In the genomic region with DNA sequence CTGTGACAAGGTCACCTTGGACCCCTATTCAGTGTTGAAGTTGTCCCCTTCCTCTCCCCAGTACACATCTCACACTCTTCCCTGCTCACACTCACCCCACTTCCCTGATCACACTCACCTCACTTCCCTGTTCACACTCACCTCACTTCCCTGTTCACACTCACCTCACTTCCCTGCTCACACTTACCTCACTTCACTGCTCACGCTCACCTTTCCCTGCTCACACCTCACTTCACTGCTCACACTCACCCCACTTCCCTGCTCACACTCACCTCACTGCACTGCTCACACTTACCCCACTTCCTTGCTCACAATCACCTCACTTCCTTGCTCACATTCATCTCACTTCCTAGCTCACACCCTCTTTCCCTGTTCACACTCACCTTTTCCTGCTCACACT, we compare ENCODE assay signal across 19 mouse cellular contexts. TPM values are rescaled to one million over a fixed set of nuclear protein-coding genes. Genes with fewer than 3 reads are reported as not detected.
A peak's percentile ranks its signal among the peaks of the same experiment; 100 is the strongest.
DNase-seq lines count a peak whose midpoint lies in the region; ATAC-seq and TF ChIP-seq lines count a peak whose summit lies in the region.
"Had no signal": no experiment of that assay in that cellular context is flagged by ENCODE, and none has a peak within 500 bp of the region (broad histone marks: within the 10 kb centered on the region; RNA-seq: fewer than 3 reads in every experiment).

No protein-coding gene starts in this region.

- H3K27me3 ChIP-seq in limb, embryonic 12.5 days: peaks cover 3% of the 10 kb centered on the region; the same call in 1 of the 2 replicates
- H3K27me3 ChIP-seq in limb, embryonic 10.5 days (ENCODE audit: low read depth, poor library complexity, severe bottlenecking): peaks cover 18% of the 10 kb centered on the region
- peaks cover 49% of the 10 kb centered on the region for H3K27me3 ChIP-seq in G1E (ENCODE audit: insufficient read depth, low read length)
- H3K27me3 ChIP-seq in embryonic facial prominence, embryonic 13.5 days: no peaks in the 10 kb centered on the region
- H3K27me3 ChIP-seq in intestine, postnatal 0 days (replicated peaks; ENCODE audit: control insufficient read depth, insufficient read depth, low read length): no peaks in the 10 kb centered on the region
- H3K27me3 ChIP-seq: neural tube, embryonic 15.5 days had no signal

- no peaks in the 10 kb centered on the region for H3K79me2 ChIP-seq in macrophage (ENCODE audit: inconsistent target)

- H3K4me1 ChIP-seq in limb, embryonic 12.5 days (replicated peaks): peaks cover 15% of the 10 kb centered on the region
- peaks cover 21% of the 10 kb centered on the region for H3K4me1 ChIP-seq in limb, embryonic 10.5 days
- H3K4me1 ChIP-seq in G1E (ENCODE audit: insufficient read depth, low read depth, low read length): peaks cover 15% of the 10 kb centered on the region
- peaks cover 30% of the 10 kb centered on the region for H3K4me1 ChIP-seq in embryonic facial prominence, embryonic 13.5 days
- H3K4me1 ChIP-seq in intestine, postnatal 0 days (replicated peaks; ENCODE audit: control insufficient read depth, insufficient read depth, low read length): 0 out of 2 replicates have a peak, but pooled peaks cover 1% of the 10 kb centered on the region

- peak overlapping the region; percentile 78 for H3K27ac ChIP-seq in limb, embryonic 12.5 days
- no peak overlapping the region for H3K27ac ChIP-seq in limb, embryonic 10.5 days
- peak overlapping the region; percentile 66; the same call in 1 of the 2 replicates for H3K27ac ChIP-seq in embryonic facial prominence, embryonic 13.5 days
- peak overlapping the region; percentile 77 for H3K27ac ChIP-seq in macrophage
- H3K27ac ChIP-seq in intestine, postnatal 0 days (ENCODE audit: low read depth, low read length): no peak overlapping the region
- H3K27ac ChIP-seq: forebrain, embryonic 10.5 days; heart, embryonic 15.5 days; hindbrain, embryonic 10.5 days; midbrain, embryonic 15.5 days; neural tube, embryonic 15.5 days had no signal

- no peak for ATAC-seq in limb, embryonic 12.5 days (ENCODE audit: insufficient number of reproducible peaks, insufficient read depth, low FRiP score, low TSS enrichment, low read depth)
- ATAC-seq in G1E (ENCODE audit: extremely low read depth, insufficient number of reproducible peaks, low FRiP score, poor library complexity, severe bottlenecking): no peak
- ATAC-seq in embryonic facial prominence, embryonic 13.5 days (ENCODE audit: insufficient number of reproducible peaks, insufficient read depth, low FRiP score, low TSS enrichment, low read depth): no peak
- no peak for ATAC-seq in intestine, postnatal 0 days
- ATAC-seq: midbrain, embryonic 15.5 days had no signal

- DNase-seq in limb, embryonic 10.5 days (ENCODE audit: low spot score): no peak
- no peak for DNase-seq in G1E (ENCODE audit: low spot score)
- DNase-seq in urinary bladder, postnatal 14 days (ENCODE audit: low spot score): no peak
- DNase-seq: adrenal gland, adult 8-10 months; cerebellum, adult 9-10 months; kidney, adult 8-10 months; liver had no signal

- no peak overlapping the region for H3K4me2 ChIP-seq in limb, embryonic 12.5 days
- H3K4me2 ChIP-seq in embryonic facial prominence, embryonic 13.5 days: peak overlapping the region; percentile 22; the same call in 1 of the 2 replicates
- H3K4me2 ChIP-seq in intestine, postnatal 0 days (replicated peaks; ENCODE audit: low read depth): no peak overlapping the region
- H3K4me2 ChIP-seq: heart, embryonic 15.5 days; midbrain, embryonic 15.5 days; neural tube, embryonic 15.5 days had no signal

- no peak for TF ChIP-seq CTCF in G1E (IDR thresholded peaks at IDR 0.05; ENCODE audit: low read depth, low read length)
- TF ChIP-seq CTCF in intestine, postnatal 0 days (IDR thresholded peaks at IDR 0.05; ENCODE audit: low read depth): no peak

- 89% methylated on average over 1 of the region's 1 CpGs for WGBS in limb, embryonic 12.5 days
- WGBS in limb, embryonic 10.5 days: 87% methylated on average over 1 of the region's 1 CpGs
- whole genome bisulfite sequencing in embryonic facial prominence, embryonic 13.5 days: 92% methylated on average over 1 of the region's 1 CpGs
- 89% methylated on average over 1 of the region's 1 CpGs for WGBS in macrophage (ENCODE audit: missing documents)
- 88% methylated on average over 1 of the region's 1 CpGs for WGBS in intestine, postnatal 0 days

- no peaks in the 10 kb centered on the region for H3K36me3 ChIP-seq in limb, embryonic 12.5 days
- no peaks in the 10 kb centered on the region for H3K36me3 ChIP-seq in limb, embryonic 10.5 days
- H3K36me3 ChIP-seq in G1E (replicated peaks): peaks cover under 1% of the 10 kb centered on the region
- no peaks in the 10 kb centered on the region for H3K36me3 ChIP-seq in embryonic facial prominence, embryonic 13.5 days
- H3K36me3 ChIP-seq in macrophage (ENCODE audit: inconsistent target): no peaks in the 10 kb centered on the region
- H3K36me3 ChIP-seq in intestine, postnatal 0 days (ENCODE audit: control insufficient read depth, insufficient read depth): no peaks in the 10 kb centered on the region
- H3K36me3 ChIP-seq: forebrain, embryonic 10.5 days; heart, embryonic 15.5 days; hindbrain, embryonic 10.5 days; midbrain, embryonic 15.5 days; neural tube, embryonic 15.5 days had no signal

- no peak overlapping the region for H3K4me3 ChIP-seq in limb, embryonic 12.5 days (replicated peaks)
- no peak overlapping the region for H3K4me3 ChIP-seq in limb, embryonic 10.5 days
- H3K4me3 ChIP-seq in G1E (ENCODE audit: low read depth, low read length): peak overlapping the region; percentile 15; the same call in 1 of the 2 replicates
- H3K4me3 ChIP-seq in embryonic facial prominence, embryonic 13.5 days: no peak overlapping the region
- H3K4me3 ChIP-seq in macrophage (ENCODE audit: inconsistent target): peak overlapping the region; percentile 20
- H3K4me3 ChIP-seq in intestine, postnatal 0 days (ENCODE audit: low read depth, low read length): no peak overlapping the region
- H3K4me3 ChIP-seq: forebrain, embryonic 10.5 days; heart, embryonic 15.5 days; hindbrain, embryonic 10.5 days; midbrain, embryonic 15.5 days; neural tube, embryonic 15.5 days had no signal

- H3K9me3 ChIP-seq in limb, embryonic 12.5 days: no peaks in the 10 kb centered on the region
- no peaks in the 10 kb centered on the region for H3K9me3 ChIP-seq in limb, embryonic 10.5 days (replicated peaks)
- H3K9me3 ChIP-seq in G1E (replicated peaks): peaks cover 3% of the 10 kb centered on the region; the same call in 1 of the 2 replicates
- no peaks in the 10 kb centered on the region for H3K9me3 ChIP-seq in embryonic facial prominence, embryonic 13.5 days
- no peaks in the 10 kb centered on the region for H3K9me3 ChIP-seq in intestine, postnatal 0 days (ENCODE audit: control insufficient read depth)
- H3K9me3 ChIP-seq: forebrain, embryonic 10.5 days; heart, embryonic 15.5 days; hindbrain, embryonic 10.5 days; midbrain, embryonic 15.5 days; neural tube, embryonic 15.5 days had no signal

- H3K9ac ChIP-seq in limb, embryonic 12.5 days (replicated peaks): no peak overlapping the region
- H3K9ac ChIP-seq in embryonic facial prominence, embryonic 13.5 days: no peak overlapping the region; the same call in 1 of the 2 replicates
- no peak overlapping the region for H3K9ac ChIP-seq in intestine, postnatal 0 days (ENCODE audit: low read depth, low read length)
- H3K9ac ChIP-seq: heart, embryonic 15.5 days; midbrain, embryonic 15.5 days; neural tube, embryonic 15.5 days had no signal

RNA-seq across cellular contexts. Expression of a gene that starts 0.5 kb away (rescaled TPM):
- polyA plus RNA-seq in limb, embryonic 12.5 days (2016; fragmentation: Nextera tagmentation; extraction: Ambion mirVana): 4.6 and 7.2 TPM in 2 replicates
- polyA plus RNA-seq in limb, embryonic 10.5 days (2016; fragmentation: Nextera tagmentation; extraction: Ambion mirVana): 15.2 and 16.3 TPM in 2 replicates
- total RNA-seq in G1E (2014; fragmentation: Nextera tagmentation) (not detected in 2 replicates), G1E (2017) (not detected in 2 replicates)
- polyA plus RNA-seq in G1E (2012) (not detected in 2 replicates), macrophage (2018) (26.0 to 63.7 TPM (median 28.8 TPM) in 3 replicates)
- polyA plus RNA-seq in embryonic facial prominence, embryonic 13.5 days (2015; fragmentation: Nextera tagmentation; extraction: Ambion mirVana): 27.1 and 32.3 TPM in 2 replicates
- total RNA-seq in macrophage (2018; cell fraction: chromatin; rRNA removed): 10 to 100 TPM in 5 of 26 experiments, 1 to 10 TPM in 19, not detected in 2; 1.0 to 16.7 (median 4.0) TPM
- total RNA-seq in macrophage (2018; cell fraction: cytosol; rRNA removed): 10 to 100 TPM in 19 of 26 experiments, 1 to 10 TPM in 7; 5.6 to 78.3 (median 25.1) TPM
- total RNA-seq in macrophage (2018; cell fraction: nucleus; rRNA removed): 10 to 100 TPM in 12 of 26 experiments, 1 to 10 TPM in 14; 1.7 to 44.5 (median 8.1) TPM
- 1.2 and 1.6 TPM in 2 replicates for polyA plus RNA-seq in intestine, postnatal 0 days (2015; fragmentation: Nextera tagmentation; extraction: Ambion mirVana)
- total RNA-seq: common myeloid progenitor, adult 5-6 weeks; granulocyte monocyte progenitor cell, adult 5-6 weeks; megakaryocyte-erythroid progenitor cell, adult 5-6 weeks had no signal

RNA-seq across cellular contexts. Expression of a gene that starts 4.3 kb away (rescaled TPM):
- 14.8 and 17.8 TPM in 2 replicates for polyA plus RNA-seq in limb, embryonic 12.5 days (2016; fragmentation: Nextera tagmentation; extraction: Ambion mirVana)
- 14.0 and 15.9 TPM in 2 replicates for polyA plus RNA-seq in limb, embryonic 10.5 days (2016; fragmentation: Nextera tagmentation; extraction: Ambion mirVana)
- total RNA-seq in G1E (2014; fragmentation: Nextera tagmentation): 16.6 and 37.5 TPM in 2 replicates
- total RNA-seq in G1E (2017): 13.1 and 18.4 TPM in 2 replicates
- 21.0 and 24.2 TPM in 2 replicates for polyA plus RNA-seq in G1E (2012)
- polyA plus RNA-seq in embryonic facial prominence, embryonic 13.5 days (2015; fragmentation: Nextera tagmentation; extraction: Ambion mirVana): 17.9 and 18.3 TPM in 2 replicates
- 10 to 100 TPM in 18 of 26 experiments, 1 to 10 TPM in 8; 2.2 to 46.3 (median 16.5) TPM for total RNA-seq in macrophage (2018; cell fraction: chromatin; rRNA removed)
- 100 to 1,000 TPM in 2 of 26 experiments, 10 to 100 TPM in 24; 59.8 to 110 (median 79.5) TPM for total RNA-seq in macrophage (2018; cell fraction: cytosol; rRNA removed)
- total RNA-seq in macrophage (2018; cell fraction: nucleus; rRNA removed): 10 to 100 TPM; 10.4 to 54.5 (median 22.9) TPM
- 50.0 to 96.7 TPM (median 78.2 TPM) in 3 replicates for polyA plus RNA-seq in macrophage (2018)
- 81.1 and 88.6 TPM in 2 replicates for polyA plus RNA-seq in intestine, postnatal 0 days (2015; fragmentation: Nextera tagmentation; extraction: Ambion mirVana)

RNA-seq across cellular contexts. Expression of a gene that starts 10.1 kb away (rescaled TPM):
- polyA plus RNA-seq in limb, embryonic 12.5 days (2016; fragmentation: Nextera tagmentation; extraction: Ambion mirVana): 48.5 and 51.2 TPM in 2 replicates
- polyA plus RNA-seq in limb, embryonic 10.5 days (2016; fragmentation: Nextera tagmentation; extraction: Ambion mirVana): 25.4 and 28.8 TPM in 2 replicates
- total RNA-seq in G1E (2014; fragmentation: Nextera tagmentation) (2.1 TPM in 1 of 2 replicates, not detected in the other), G1E (2017) (0.66 and 0.81 TPM in 2 replicates)
- polyA plus RNA-seq in G1E (2012) (1.3 and 2.6 TPM in 2 replicates), macrophage (2018) (5.4 to 14.4 TPM (median 7.5 TPM) in 3 replicates)
- 66.0 and 72.6 TPM in 2 replicates for polyA plus RNA-seq in embryonic facial prominence, embryonic 13.5 days (2015; fragmentation: Nextera tagmentation; extraction: Ambion mirVana)
- 1 to 10 TPM in 19 of 26 experiments, under 1 TPM in 1, not detected in 6; 0.86 to 7.7 (median 3.2) TPM for total RNA-seq in macrophage (2018; cell fraction: chromatin; rRNA removed)
- 10 to 100 TPM in 1 of 26 experiments, 1 to 10 TPM in 25; 2.1 to 10.9 (median 6.8) TPM for total RNA-seq in macrophage (2018; cell fraction: cytosol; rRNA removed)
- 1 to 10 TPM in 24 of 26 experiments, not detected in 2; 1.1 to 5.9 (median 2.3) TPM for total RNA-seq in macrophage (2018; cell fraction: nucleus; rRNA removed)
- 9.0 TPM in 2 replicates for polyA plus RNA-seq in intestine, postnatal 0 days (2015; fragmentation: Nextera tagmentation; extraction: Ambion mirVana)
- total RNA-seq: common myeloid progenitor, adult 5-6 weeks had no signal

RNA-seq across cellular contexts. Expression of a gene that starts 17.7 kb away (rescaled TPM):
- polyA plus RNA-seq in limb, embryonic 12.5 days (2016; fragmentation: Nextera tagmentation; extraction: Ambion mirVana): 77.9 and 78.4 TPM in 2 replicates
- polyA plus RNA-seq in limb, embryonic 10.5 days (2016; fragmentation: Nextera tagmentation; extraction: Ambion mirVana): 52.8 and 60.8 TPM in 2 replicates
- total RNA-seq in G1E (2014; fragmentation: Nextera tagmentation) (6.4 and 12.1 TPM in 2 replicates), G1E (2017) (20.0 and 22.2 TPM in 2 replicates)
- polyA plus RNA-seq in G1E (2012) (23.3 and 25.4 TPM in 2 replicates), macrophage (2018) (8.8 to 16.3 TPM (median 8.9 TPM) in 3 replicates)
- polyA plus RNA-seq in embryonic facial prominence, embryonic 13.5 days (2015; fragmentation: Nextera tagmentation; extraction: Ambion mirVana): 71.0 and 77.8 TPM in 2 replicates
- 100 to 1,000 TPM in 14 of 26 experiments, 10 to 100 TPM in 12; 41.8 to 196 (median 107) TPM for total RNA-seq in macrophage (2018; cell fraction: chromatin; rRNA removed)
- total RNA-seq in macrophage (2018; cell fraction: cytosol; rRNA removed): 10 to 100 TPM in 4 of 26 experiments, 1 to 10 TPM in 22; 5.1 to 12.6 (median 7.8) TPM
- total RNA-seq in macrophage (2018; cell fraction: nucleus; rRNA removed): 10 to 100 TPM; 12.0 to 87.9 (median 37.9) TPM
- 13.5 and 14.5 TPM in 2 replicates for polyA plus RNA-seq in intestine, postnatal 0 days (2015; fragmentation: Nextera tagmentation; extraction: Ambion mirVana)

RNA-seq across cellular contexts. Expression of a gene that starts 17.9 kb away (rescaled TPM):
- 131 and 138 TPM in 2 replicates for polyA plus RNA-seq in limb, embryonic 12.5 days (2016; fragmentation: Nextera tagmentation; extraction: Ambion mirVana)
- polyA plus RNA-seq in limb, embryonic 10.5 days (2016; fragmentation: Nextera tagmentation; extraction: Ambion mirVana): 122 and 123 TPM in 2 replicates
- 250 and 284 TPM in 2 replicates for total RNA-seq in G1E (2014; fragmentation: Nextera tagmentation)
- total RNA-seq in G1E (2017): 67.2 and 81.2 TPM in 2 replicates
- 60.9 and 158 TPM in 2 replicates for polyA plus RNA-seq in G1E (2012)
- 132 and 154 TPM in 2 replicates for polyA plus RNA-seq in embryonic facial prominence, embryonic 13.5 days (2015; fragmentation: Nextera tagmentation; extraction: Ambion mirVana)
- 10 to 100 TPM in 5 of 26 experiments, 1 to 10 TPM in 21; 1.8 to 12.4 (median 6.7) TPM for total RNA-seq in macrophage (2018; cell fraction: chromatin; rRNA removed)
- total RNA-seq in macrophage (2018; cell fraction: cytosol; rRNA removed): 10 to 100 TPM; 34.6 to 85.0 (median 58.4) TPM
- total RNA-seq in macrophage (2018; cell fraction: nucleus; rRNA removed): 10 to 100 TPM in 20 of 26 experiments, 1 to 10 TPM in 6; 5.2 to 28.2 (median 11.8) TPM
- 70.5 to 93.2 TPM (median 84.4 TPM) in 3 replicates for polyA plus RNA-seq in macrophage (2018)
- 127 and 131 TPM in 2 replicates for polyA plus RNA-seq in intestine, postnatal 0 days (2015; fragmentation: Nextera tagmentation; extraction: Ambion mirVana)

Comparison
In these comparisons a context has a peak if more than half of its experiments do, and no peak if none do; other contexts are left out.
1. H3K27ac ChIP-seq: peak in limb, embryonic 12.5 days (single experiment), embryonic facial prominence, embryonic 13.5 days (single experiment) and macrophage (single experiment); none in limb, embryonic 10.5 days (single experiment) and intestine, postnatal 0 days (single experiment).
2. H3K4me3 ChIP-seq: peak in G1E (single experiment) and macrophage (single experiment); none in limb, embryonic 12.5 days (single experiment), limb, embryonic 10.5 days (single experiment), embryonic facial prominence, embryonic 13.5 days (single experiment) and intestine, postnatal 0 days (single experiment).